Mouse (Mus musculus) left cerebral cortex, postnatal 36 days (tissue): ENCODE data around the gene Fthl17f. TPM values are rescaled to one million over a fixed set of nuclear protein-coding genes. Genes with fewer than 3 reads are reported as not detected.
"Not testable (repeated sequence)": the region's sequence is repeated elsewhere in the genome, so short reads cannot be mapped to it uniquely, and the experiment has no call there.

Experiments used
- DNase-seq, 2 experiments: peaks; one replicate each; pipeline ENCODE4 v3.0.0; 2021 to 2022; ENCODE audit warnings: low spot score in 2 of 2, mixed read lengths in 1 of 2
- intact Hi-C: fragments of 180-260 bp; cut with DNase I; formaldehyde crosslinking; loops from one replicate; pipeline ENCODE4 v1.15.1; 2025
- total RNA-seq, 2 experiments: library from RNA; stranded (reverse); gene quantifications; 2 replicates each; pipeline ENCODE4 v1.2.3; 2021

Gene Fthl17f
- not detected for total RNA-seq

DNA sequence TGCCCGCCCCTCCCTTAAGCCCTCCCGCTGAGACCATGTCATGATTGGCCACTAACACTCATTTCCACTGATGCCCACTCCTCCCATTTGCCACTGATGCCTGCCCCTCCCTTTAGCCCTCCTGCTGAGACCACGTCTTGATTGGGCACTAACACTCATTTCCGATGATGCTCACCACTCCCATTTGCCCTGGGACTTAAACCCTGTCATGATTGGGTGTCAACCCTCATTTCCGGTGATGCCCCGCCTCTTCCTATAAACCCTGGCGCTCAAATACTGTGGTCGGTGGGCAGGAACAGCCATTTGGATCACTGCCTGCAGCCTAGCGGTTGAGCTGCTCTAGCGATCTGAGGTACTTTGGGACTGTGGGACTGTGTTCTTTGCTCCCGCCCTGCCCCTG lies at the start of gene Fthl17f:
TSS of gene Fthl17f (plus strand) at position 301 of the 400 bp plus-strand sequence.
- intact Hi-C loops, DNase-seq: not testable (repeated sequence)

DNA sequence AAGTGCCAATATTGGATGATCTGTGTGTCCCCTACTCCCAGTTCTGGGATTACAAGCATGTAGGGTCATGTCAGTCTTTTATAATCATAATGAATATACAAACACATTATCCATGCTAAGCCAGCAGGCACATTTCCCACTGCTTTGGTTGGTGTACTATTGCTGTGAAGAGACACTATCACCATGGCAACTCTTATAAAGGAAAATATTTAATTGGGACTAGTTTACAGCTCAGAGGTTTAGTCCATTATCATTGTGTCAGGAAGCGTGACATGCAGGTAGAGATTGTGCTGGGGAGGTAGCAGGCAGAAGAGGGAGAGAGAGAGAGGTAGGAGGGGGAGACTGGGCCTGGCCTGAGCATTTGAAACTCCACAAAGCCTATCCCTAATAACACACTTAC lies 46.7 kb upstream of the Fthl17f start:
- intact Hi-C loops = no loop called here
- DNase-seq = no peak

DNA sequence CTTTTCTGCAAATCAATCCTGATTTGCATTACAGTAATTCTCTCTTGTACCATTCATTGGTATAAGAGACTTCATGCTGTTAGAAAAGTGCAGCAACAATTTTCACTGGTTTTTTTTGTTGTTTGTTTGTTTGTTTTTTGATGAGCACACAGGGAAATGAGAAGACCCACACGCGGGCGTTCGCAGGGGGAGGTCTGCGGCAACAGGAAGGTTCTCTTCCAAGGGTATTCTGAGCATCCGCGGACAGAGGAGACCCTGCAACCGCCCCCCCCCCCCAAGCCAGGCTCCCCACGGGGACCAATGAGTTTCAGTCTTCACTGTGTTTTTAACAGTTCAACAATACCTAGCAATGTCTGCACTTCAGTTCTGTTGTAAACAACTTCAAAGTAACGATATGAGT lies 43.3 kb upstream of the Fthl17f start:
- DNase-seq = no peak
- intact Hi-C loops = no loop called here

DNA sequence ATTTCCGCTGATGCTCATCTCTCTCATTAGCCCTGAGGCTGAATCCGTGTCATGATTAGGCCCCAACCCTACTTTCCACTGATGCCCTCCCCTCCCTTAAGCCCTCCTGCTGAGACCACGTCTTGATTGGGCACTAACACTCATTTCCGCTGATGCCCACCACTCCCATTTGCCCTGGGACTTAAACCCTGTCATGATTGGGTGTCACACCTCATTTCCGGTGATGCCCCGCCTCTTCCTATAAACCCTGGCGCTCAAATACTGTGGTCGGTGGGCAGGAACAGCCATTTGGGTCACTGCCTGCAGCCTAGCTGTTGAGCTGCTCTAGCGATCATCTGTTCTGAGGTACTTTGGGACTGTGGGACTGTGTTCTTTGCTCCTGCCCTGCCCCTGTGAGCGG lies 29.6 kb upstream of the Fthl17f start, which contains the start of gene Fthl17e:
TSS of gene Fthl17e (plus strand) at position 301 of the 400 bp plus-strand sequence.
- DNase-seq, intact Hi-C loops: not testable (repeated sequence)

DNA sequence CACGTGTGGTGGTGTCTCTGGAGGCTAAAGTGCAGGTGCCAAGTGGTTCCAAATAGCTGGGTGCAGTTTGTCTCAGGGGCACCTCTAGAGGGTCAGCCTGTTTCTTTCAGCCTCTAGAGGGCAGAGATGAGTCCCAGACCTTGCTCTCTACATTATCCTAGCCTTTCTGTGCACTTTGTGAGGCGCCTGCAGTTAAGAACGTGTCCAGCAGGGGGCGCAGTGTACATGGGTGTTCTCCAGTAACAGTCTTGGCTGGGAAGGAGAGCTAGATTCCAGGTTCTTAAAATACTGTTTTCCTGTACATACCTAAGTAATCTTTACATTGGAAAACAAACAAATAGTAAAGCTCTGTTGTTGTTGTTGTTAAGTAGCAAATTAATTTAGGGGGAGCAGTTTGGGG lies 21.2 kb upstream of the Fthl17f start:
- DNase-seq, intact Hi-C loops: not testable (repeated sequence)

DNA sequence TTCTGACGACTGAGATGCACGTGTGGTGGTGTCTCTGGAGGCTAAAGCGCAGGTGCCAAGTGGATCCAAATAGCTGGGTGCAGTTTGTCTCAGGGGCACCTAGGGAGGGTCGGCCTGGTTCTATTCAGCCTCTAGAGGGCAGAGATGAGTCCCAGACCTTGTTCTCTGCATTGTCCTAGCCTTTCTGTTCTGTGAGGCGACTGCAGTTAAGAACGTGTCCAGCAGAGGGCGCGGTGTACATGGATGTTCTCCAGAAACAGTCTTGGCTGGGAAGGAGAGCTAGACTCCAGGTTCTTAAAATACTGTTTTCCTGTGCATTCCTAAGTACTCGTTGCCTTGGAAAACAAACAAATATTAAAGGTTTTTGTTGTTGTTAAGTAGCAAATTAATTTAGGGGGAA lies 1.9 kb upstream of the Fthl17f start:
- intact Hi-C loops = not testable (repeated sequence)
- peak; percentile 58 to 84 for DNase-seq

DNA sequence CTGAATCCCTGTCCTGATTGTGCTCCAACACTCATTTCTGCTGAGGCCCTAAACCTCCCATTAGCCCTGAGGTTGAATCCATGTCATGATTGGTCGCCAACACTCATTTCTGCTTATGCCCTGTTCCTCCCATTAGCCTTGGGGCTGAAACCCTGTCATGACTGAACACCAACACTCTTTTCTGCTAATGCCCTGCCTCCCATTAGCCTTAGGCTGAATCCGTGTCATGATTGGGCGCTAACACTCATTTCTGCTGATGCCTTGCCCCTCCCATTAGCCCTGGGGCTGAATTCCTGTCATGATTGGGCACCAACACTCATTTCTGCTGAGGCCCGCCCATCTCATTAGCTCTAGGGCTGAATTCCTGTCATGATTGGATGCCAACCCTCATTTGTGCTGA lies 714 bp upstream of the Fthl17f start:
- no peak for DNase-seq
- intact Hi-C loops = no loop called here

DNA sequence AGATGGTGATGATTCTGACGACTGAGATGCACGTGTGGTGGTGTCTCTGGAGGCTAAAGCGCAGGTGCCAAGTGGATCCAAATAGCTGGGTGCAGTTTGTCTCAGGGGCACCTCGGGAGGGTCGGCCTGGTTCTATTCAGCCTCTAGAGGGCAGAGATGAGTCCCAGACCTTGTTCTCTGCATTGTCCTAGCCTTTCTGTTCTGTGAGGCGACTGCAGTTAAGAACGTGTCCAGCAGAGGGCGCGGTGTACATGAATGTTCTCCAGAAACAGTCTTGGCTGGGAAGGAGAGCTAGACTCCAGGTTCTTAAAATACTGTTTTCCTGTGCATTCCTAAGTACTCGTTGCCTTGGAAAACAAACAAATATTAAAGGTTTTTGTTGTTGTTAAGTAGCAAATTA lies 14.9 kb downstream of the Fthl17f start:
- intact Hi-C loops = not testable (repeated sequence)
- peak; percentile 58 to 77 for DNase-seq

DNA sequence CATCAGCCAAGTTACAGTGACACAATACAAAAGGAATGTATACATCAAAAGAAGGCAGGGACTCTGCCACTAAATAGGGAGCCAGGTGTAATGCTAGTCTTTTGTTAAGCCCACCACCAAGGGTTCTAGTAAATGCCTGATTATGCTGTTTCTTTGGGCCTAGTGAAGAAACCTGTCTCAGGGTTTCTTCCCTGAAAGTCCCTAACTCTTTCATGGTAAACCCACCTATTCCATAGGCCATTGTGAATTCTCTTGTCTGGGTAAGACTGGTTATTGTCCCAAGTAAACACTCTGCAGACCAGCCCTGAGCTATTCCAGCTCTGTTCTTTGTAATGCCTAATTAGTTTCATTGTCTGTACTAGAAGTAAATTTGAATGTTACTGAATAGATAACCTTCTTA lies 32.3 kb downstream of the Fthl17f start:
- intact Hi-C loops, DNase-seq: not testable (repeated sequence)

DNA sequence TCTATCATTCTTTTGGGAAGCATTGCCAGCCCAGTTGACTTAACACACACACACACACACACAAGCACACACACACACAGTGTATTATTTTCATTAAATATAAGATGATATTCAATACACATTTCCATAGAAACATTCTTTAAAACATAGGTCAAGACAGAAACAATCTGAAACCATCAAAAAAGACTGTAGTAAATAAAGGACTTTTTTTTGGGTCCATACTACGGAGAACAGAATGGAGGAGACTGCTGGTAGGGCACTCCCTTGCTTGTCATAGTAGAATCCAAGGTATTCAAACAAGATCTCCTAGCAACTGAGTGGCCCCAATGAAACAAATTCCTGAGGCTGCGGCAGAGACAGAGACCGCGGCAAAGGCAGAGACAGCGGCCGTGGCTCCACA lies 41.4 kb downstream of the Fthl17f start, which contains the start of gene 4930402K13Rik:
TSS of gene 4930402K13Rik (plus strand) at position 301 of the 400 bp plus-strand sequence.
- intact Hi-C loops = no loop called here

DNA sequence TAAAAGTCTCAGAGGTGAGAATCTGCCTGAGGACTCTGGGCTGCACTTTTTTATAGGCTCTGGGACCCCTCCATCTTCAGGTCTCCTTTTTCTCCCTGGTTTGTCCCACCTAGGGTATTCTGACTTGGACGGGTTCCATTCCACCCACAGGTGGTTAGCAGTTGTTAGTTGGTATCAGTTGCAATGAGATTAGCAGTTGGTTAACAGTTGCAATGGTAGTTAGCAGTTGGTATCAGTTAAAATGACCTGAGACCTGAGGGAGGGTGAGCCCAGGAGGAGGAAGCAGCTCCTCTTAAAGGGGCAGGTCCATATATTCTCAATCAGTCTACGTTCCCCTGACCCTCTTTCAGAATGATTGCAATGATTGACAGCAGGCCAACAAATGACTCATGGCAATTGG lies 47.6 kb downstream of the Fthl17f start:
- DNase-seq = no peak
- intact Hi-C loops = no loop called here

More for the DNA sequence above, 41.4 kb downstream of the Fthl17f start, which contains the start of gene 4930402K13Rik:
- DNase-seq = no peak

Other genes starting within 250 kb of the Fthl17f start
- gene Gm6592, start 219.0 kb upstream of the Fthl17f start, total RNA-seq = not detected
- gene Gm5751, start 188.8 kb upstream of the Fthl17f start, total RNA-seq = not detected
- gene B630019K06Rik, start 170.6 kb upstream of the Fthl17f start, total RNA-seq = 10 to 100 TPM; 29.4 to 34.5 TPM
- gene Fthl17b, start 100.0 kb upstream of the Fthl17f start, total RNA-seq = not detected
- gene Fthl17c, start 86.5 kb upstream of the Fthl17f start, total RNA-seq = not detected
- gene Fthl17d, start 76.3 kb upstream of the Fthl17f start, total RNA-seq = not detected
- not detected for gene Fthl17e, start 29.5 kb upstream of the Fthl17f start, total RNA-seq
- not detected for gene 4930402K13Rik, start 41.5 kb downstream of the Fthl17f start, total RNA-seq
- gene Lancl3, start 136.9 kb downstream of the Fthl17f start, total RNA-seq = 1 to 10 TPM; 5.8 to 6.9 TPM
- gene Gm14862, start 193.9 kb downstream of the Fthl17f start, total RNA-seq = not detected
- gene Xk, start 209.7 kb downstream of the Fthl17f start, total RNA-seq = 10 to 100 TPM; 13.2 to 15.7 TPM
- not detected for gene H2al1m, start 220.7 kb downstream of the Fthl17f start, total RNA-seq